Mouse (Mus musculus) megakaryocyte, adult 5-6 weeks (primary cell): ENCODE results near the gene Vps4b. TPM values are rescaled to one million over a fixed set of nuclear protein-coding genes. Genes with fewer than 3 reads are reported as not detected.
"Not testable (repeated sequence)": the region's sequence is repeated elsewhere in the genome, so short reads cannot be mapped to it uniquely, and the experiment has no call there.

Source experiments
- ATAC-seq: 2 replicates; pipeline ENCODE4 v1.8.0; 2016; ENCODE audit warnings: mild to moderate bottlenecking, inconsistent platforms; ENCODE audit not compliant: poor library complexity, severe bottlenecking
- total RNA-seq, 2 experiments: library from RNA; stranded (forward) in 1 of 2; stranded (reverse) in 1 of 2; fragments of 153-499, 151-499 nt in 1 of 2; fragments of 221-1000, 200-1000 nt in 1 of 2; gene quantifications; 2 replicates each; pipeline versions ENCODE4 v1.2.3 to v1.2.4; 2015 to 2017

The Vps4b gene
- total RNA-seq, 2 experiments from 2014 or later = 84.6 to 95.5 TPM

- no peak for ATAC-seq
These were observed 39.9 kb downstream of the Vps4b start for GRCm38 (mm10) chr1:106756633-106757032.

GRCm38 (mm10) chr1:106752013-106752412 is 44.5 kb downstream of the Vps4b start:
- no peak for ATAC-seq

GRCm38 (mm10) chr1:106750656-106751055 is 45.9 kb downstream of the Vps4b start:
- no peak for ATAC-seq

- peak; percentile 93 for ATAC-seq
These were observed 47.8 kb downstream of the Vps4b start for GRCm38 (mm10) chr1:106748555-106749315.

GRCm38 (mm10) chr1:106742980-106743379 is 53.5 kb downstream of the Vps4b start:
- ATAC-seq = no peak

- no peak for ATAC-seq
These were observed 55.8 kb downstream of the Vps4b start for GRCm38 (mm10) chr1:106740735-106741134.

GRCm38 (mm10) chr1:106739810-106740209 is 56.7 kb downstream of the Vps4b start:
- ATAC-seq = no peak

GRCm38 (mm10) chr1:106738092-106738491 is 58.4 kb downstream of the Vps4b start:
- ATAC-seq = peak; percentile 74

GRCm38 (mm10) chr1:106736211-106736610 is 60.3 kb downstream of the Vps4b start:
- no peak for ATAC-seq

GRCm38 (mm10) chr1:106735586-106735985 is 60.9 kb downstream of the Vps4b start:
- peak; percentile 78 for ATAC-seq

GRCm38 (mm10) chr1:106722061-106722460 is 74.5 kb downstream of the Vps4b start:
- no peak for ATAC-seq

GRCm38 (mm10) chr1:106717736-106718135 is 78.8 kb downstream of the Vps4b start:
- ATAC-seq = not testable (repeated sequence)

GRCm38 (mm10) chr1:106717071-106717601 is 79.4 kb downstream of the Vps4b start:
- ATAC-seq = peak; percentile 16; the same call in 1 of the 2 replicates

- ATAC-seq = no peak
These were observed 80.4 kb downstream of the Vps4b start for GRCm38 (mm10) chr1:106716141-106716540.

- no peak for ATAC-seq
These were observed 81.1 kb downstream of the Vps4b start for GRCm38 (mm10) chr1:106715111-106716083.

GRCm38 (mm10) chr1:106714530-106714981 is 82.0 kb downstream of the Vps4b start:
- ATAC-seq = no peak

Other genes with a start within 250 kb of the Vps4b start
- 7.1 and 8.0 TPM in 2 replicates for gene Bcl2, start 82.5 kb downstream of the Vps4b start, total RNA-seq (2015)
- gene Bcl2, start 82.5 kb downstream of the Vps4b start, total RNA-seq (2017) = 7.8 and 11.9 TPM in 2 replicates
- 6.5 and 7.1 TPM in 2 replicates for gene Kdsr, start 37.0 kb downstream of the Vps4b start, total RNA-seq (2015)
- 13.7 and 17.8 TPM in 2 replicates for gene Kdsr, start 37.0 kb downstream of the Vps4b start, total RNA-seq (2017)
- not detected in 2 replicates for gene Serpinb5, start 64.4 kb upstream of the Vps4b start, total RNA-seq (2015)
- not detected in 2 replicates for gene Serpinb5, start 64.4 kb upstream of the Vps4b start, total RNA-seq (2017)
- not detected in 2 replicates for gene Serpinb12, start 137.7 kb upstream of the Vps4b start, total RNA-seq (2015)
- not detected in 2 replicates for gene Serpinb12, start 137.7 kb upstream of the Vps4b start, total RNA-seq (2017)
- not detected in 2 replicates for gene Serpinb13, start 184.3 kb upstream of the Vps4b start, total RNA-seq (2015)
- not detected in 2 replicates for gene Serpinb13, start 184.3 kb upstream of the Vps4b start, total RNA-seq (2017)